Mouse (Mus musculus) MEL (cell line): Measurements from ENCODE around the gene Gm49661. TPM values are rescaled to one million over a fixed set of nuclear protein-coding genes. Genes with fewer than 3 reads are reported as not detected.

Source experiments
- DNase-seq: peaks from one replicate; pipeline ENCODE4 v3.0.0; 2011; ENCODE audit warnings: low read depth, low spot score
- H3K27ac ChIP-seq: 2 replicates; pipeline ENCODE4 v1.5.1; 2012; ENCODE audit warnings: low read depth, mild to moderate bottlenecking, control low read depth, low read length, moderate library complexity; ENCODE audit not compliant: control insufficient read depth
- H3K27me3 ChIP-seq, 2 experiments: fragments of 150-350 bp in 1 of 2; sonication (generic) in 1 of 2; 2 replicates each; pipeline ENCODE4 v1.6.1; 2012; ENCODE audit warnings: low read length in 2 of 2, mild to moderate bottlenecking in 2 of 2, improper control_type of control experiment in 1 of 2, moderate library complexity in 1 of 2; ENCODE audit not compliant: insufficient read depth in 2 of 2, control insufficient read depth in 1 of 2
- H3K36me3 ChIP-seq, 2 experiments: 2 replicates each; pipeline ENCODE4 v1.6.1; 2012 to 2014; ENCODE audit warnings: low read length in 2 of 2, improper control_type of control experiment in 1 of 2, inconsistent platforms in 1 of 2, mild to moderate bottlenecking in 1 of 2; ENCODE audit not compliant: insufficient read depth in 2 of 2, control insufficient read depth in 1 of 2
- H3K4me1 ChIP-seq, 2 experiments: fragments of 150-350 bp in 1 of 2; sonication (generic) in 1 of 2; 2 replicates each; pipeline ENCODE4 v1.6.1; 2012; ENCODE audit warnings: low read length in 2 of 2, improper control_type of control experiment in 1 of 2, mild to moderate bottlenecking in 1 of 2; ENCODE audit not compliant: insufficient read depth in 2 of 2, control insufficient read depth in 1 of 2
- H3K4me3 ChIP-seq, 2 experiments: fragments of 150-350 bp in 1 of 2; sonication (generic) in 1 of 2; 2 replicates each; pipeline ENCODE4 v1.5.1; 2012; ENCODE audit warnings: low read depth in 2 of 2, low read length in 2 of 2, mild to moderate bottlenecking in 2 of 2, moderate library complexity in 2 of 2, control low read depth in 1 of 2, improper control_type of control experiment in 1 of 2; ENCODE audit not compliant: control insufficient read depth in 1 of 2, insufficient read depth in 1 of 2
- H3K79me2 ChIP-seq: 2 replicates; pipeline ENCODE4 v1.6.1; 2012; ENCODE audit warnings: mild to moderate bottlenecking, low read length, moderate library complexity; ENCODE audit not compliant: control insufficient read depth, poor library complexity, insufficient read depth
- H3K9ac ChIP-seq: 2 replicates; pipeline ENCODE4 v1.6.1; 2012; ENCODE audit warnings: low read depth, mild to moderate bottlenecking, control low read depth, low read length, moderate library complexity; ENCODE audit not compliant: control insufficient read depth, poor library complexity, severe bottlenecking
- H3K9me3 ChIP-seq: fragments of 150-350 bp; sonication (generic); replicated peaks from 2 replicates; pipeline ENCODE4 v1.6.1; 2012; ENCODE audit warnings: mild to moderate bottlenecking, low read length, improper control_type of control experiment, moderate library complexity; ENCODE audit not compliant: insufficient read depth
- BHLHE40 ChIP-seq: IDR thresholded peaks from 2 replicates; pipeline ENCODE4 v1.6.1; 2012; ENCODE audit warnings: low read depth, mild to moderate bottlenecking, inconsistent platforms, low read length, improper control_type of control experiment, borderline replicate concordance
- CTCF ChIP-seq, 3 experiments: IDR thresholded peaks in 2 of 3; conservative IDR thresholded peaks in 1 of 3; 2 replicates each; pipeline ENCODE4 v1.5.1; 2011 to 2012; ENCODE audit warnings: low read length in 3 of 3, low read depth in 2 of 3, mild to moderate bottlenecking in 2 of 3, improper control_type of control experiment in 1 of 3, inconsistent platforms in 1 of 3, mixed read lengths in 1 of 3, moderate library complexity in 1 of 3; ENCODE audit not compliant: control insufficient read depth in 1 of 3, insufficient read depth in 1 of 3, poor library complexity in 1 of 3, severe bottlenecking in 1 of 3
- E2F4 ChIP-seq: IDR thresholded peaks from 2 replicates; pipeline ENCODE4 v1.6.1; 2011; ENCODE audit warnings: low read depth, low read length, improper control_type of control experiment, borderline replicate concordance
- ELF1 ChIP-seq: IDR thresholded peaks from 2 replicates; pipeline ENCODE4 v1.6.1; 2014; ENCODE audit warnings: low read depth, mild to moderate bottlenecking, inconsistent platforms, low read length, improper control_type of control experiment, moderate library complexity
- EP300 ChIP-seq, 2 experiments: IDR thresholded peaks; 2 replicates each; pipeline ENCODE4 v1.6.1; 2011; ENCODE audit warnings: improper control_type of control experiment in 2 of 2, low read length in 2 of 2, low read depth in 1 of 2, mild to moderate bottlenecking in 1 of 2
- ETS1 ChIP-seq: IDR thresholded peaks from 2 replicates; pipeline ENCODE4 v1.6.1; 2012; ENCODE audit warnings: low read depth, mild to moderate bottlenecking, inconsistent platforms, low read length, improper control_type of control experiment, moderate library complexity
- GATA1 ChIP-seq: IDR thresholded peaks from 2 replicates; pipeline ENCODE4 v1.6.1; 2011; ENCODE audit warnings: low read depth, low read length, improper control_type of control experiment
- HCFC1 ChIP-seq: IDR thresholded peaks from 2 replicates; pipeline ENCODE4 v1.6.1; 2012; ENCODE audit warnings: low read depth, mild to moderate bottlenecking, inconsistent platforms, low read length, improper control_type of control experiment, moderate library complexity
- KAT2A ChIP-seq: conservative IDR thresholded peaks from 2 replicates; pipeline ENCODE4 v1.6.1; 2012; ENCODE audit warnings: low read depth, low read length, improper control_type of control experiment, inconsistent platforms
- MAX ChIP-seq: IDR thresholded peaks from 2 replicates; pipeline ENCODE4 v1.6.1; 2011; ENCODE audit warnings: low read length, improper control_type of control experiment
- MAZ ChIP-seq: IDR thresholded peaks from 2 replicates; pipeline ENCODE4 v1.6.1; 2012; ENCODE audit warnings: low read depth, mild to moderate bottlenecking, inconsistent platforms, low read length, improper control_type of control experiment
- MEF2A ChIP-seq: IDR thresholded peaks from 2 replicates; pipeline ENCODE4 v1.6.1; 2014; ENCODE audit warnings: low read depth, mild to moderate bottlenecking, inconsistent platforms, low read length, improper control_type of control experiment; ENCODE audit not compliant: poor library complexity, insufficient replicate concordance, severe bottlenecking; ENCODE audit errors: extremely low read depth
- MYB ChIP-seq: IDR thresholded peaks from 2 replicates; pipeline ENCODE4 v1.6.1; 2011; ENCODE audit warnings: mild to moderate bottlenecking, low read depth, low read length, improper control_type of control experiment
- MYC ChIP-seq: IDR thresholded peaks from 2 replicates; pipeline ENCODE4 v1.6.1; 2011; ENCODE audit warnings: low read depth, mild to moderate bottlenecking, low read length, improper control_type of control experiment, moderate library complexity
- NELFE ChIP-seq: IDR thresholded peaks from 2 replicates; pipeline ENCODE4 v1.6.1; 2011; ENCODE audit warnings: low read depth, low read length, improper control_type of control experiment
- NRF1 ChIP-seq: IDR thresholded peaks from 2 replicates; pipeline ENCODE4 v1.6.1; 2014; ENCODE audit warnings: low read depth, mild to moderate bottlenecking, inconsistent platforms, low read length, improper control_type of control experiment, moderate library complexity; ENCODE audit not compliant: poor library complexity, insufficient read depth, severe bottlenecking
- POLR2AphosphoS2 ChIP-seq: IDR thresholded peaks from 2 replicates; pipeline ENCODE4 v1.6.1; 2011; ENCODE audit warnings: low read length, improper control_type of control experiment
- RAD21 ChIP-seq: IDR thresholded peaks from 2 replicates; pipeline ENCODE4 v1.6.1; 2011; ENCODE audit warnings: mild to moderate bottlenecking, low read depth, low read length, improper control_type of control experiment
- RCOR1 ChIP-seq: IDR thresholded peaks from 2 replicates; pipeline ENCODE4 v1.6.1; 2012; ENCODE audit warnings: low read depth, mild to moderate bottlenecking, inconsistent platforms, low read length, improper control_type of control experiment
- SIN3A ChIP-seq: IDR thresholded peaks from 2 replicates; pipeline ENCODE4 v1.6.1; 2012; ENCODE audit warnings: low read length, improper control_type of control experiment, inconsistent platforms
- SMC3 ChIP-seq: IDR thresholded peaks from 2 replicates; pipeline ENCODE4 v1.6.1; 2011; ENCODE audit warnings: low read depth, low read length, improper control_type of control experiment
- TAL1 ChIP-seq: IDR thresholded peaks from 2 replicates; pipeline ENCODE4 v1.6.1; 2012; ENCODE audit warnings: mild to moderate bottlenecking, inconsistent platforms, low read length, moderate library complexity, mixed read lengths
- TBP ChIP-seq: IDR thresholded peaks from 2 replicates; pipeline ENCODE4 v1.8.0; 2011; ENCODE audit warnings: low read depth, low read length, improper control_type of control experiment
- TCF12 ChIP-seq: IDR thresholded peaks from 2 replicates; pipeline ENCODE4 v1.6.1; 2014; ENCODE audit warnings: low read depth, mild to moderate bottlenecking, inconsistent platforms, low read length, improper control_type of control experiment, moderate library complexity
- UBTF ChIP-seq: IDR thresholded peaks from 2 replicates; pipeline ENCODE4 v1.6.1; 2012; ENCODE audit warnings: low read depth, mild to moderate bottlenecking, inconsistent platforms, low read length, improper control_type of control experiment, moderate library complexity, borderline replicate concordance; ENCODE audit not compliant: insufficient read depth
- USF1 ChIP-seq: IDR thresholded peaks from 2 replicates; pipeline ENCODE4 v1.6.1; 2014; ENCODE audit warnings: low read depth, mild to moderate bottlenecking, inconsistent platforms, low read length, improper control_type of control experiment, moderate library complexity
- ZC3H11A ChIP-seq: IDR thresholded peaks from 2 replicates; pipeline ENCODE4 v1.6.1; 2012; ENCODE audit warnings: low read depth, mild to moderate bottlenecking, inconsistent platforms, low read length, improper control_type of control experiment
- ZMIZ1 ChIP-seq: IDR thresholded peaks from 2 replicates; pipeline ENCODE4 v1.6.1; 2012; ENCODE audit warnings: low read depth, mild to moderate bottlenecking, inconsistent platforms, low read length, improper control_type of control experiment, moderate library complexity
- ZNF384 ChIP-seq: IDR thresholded peaks from 2 replicates; pipeline ENCODE4 v1.6.1; 2012; ENCODE audit warnings: low read depth, mild to moderate bottlenecking, inconsistent platforms, low read length, improper control_type of control experiment
- polyA plus RNA-seq, 2 experiments: library from polyadenylated mRNA; stranded (reverse) in 1 of 2; unstranded in 1 of 2; fragments of >175 nt in 1 of 2; fragments of >200 nt in 1 of 2; gene quantifications; 2 replicates each; pipeline versions ENCODE4 v1.2.1 to v1.2.4; 2012; ENCODE audit warnings: low replicate concordance in 2 of 2, low read depth in 1 of 2; ENCODE audit not compliant: insufficient read length in 2 of 2, insufficient read depth in 1 of 2, missing spikeins in 1 of 2
- total RNA-seq: library from RNA; depleted of rRNA; stranded (reverse); fragments of 300-350 nt; gene quantifications from 2 replicates; pipeline ENCODE4 v1.2.3, GENCODE M21; 2012

Gene Gm49661
- total and polyA plus RNA-seq, 3 experiments = 4.7 TPM; not detected in 2

- TF ChIP-seq NRF1 (peak; percentile 65), UBTF (no peak), BHLHE40 (0 out of 2 replicates have a peak, but pooled peaks have one; percentile 22), MYB (no peak), EP300 (IDR thresholded peaks at IDR 0.05; ENCODE audit: low read depth in 1 of 2, low read length in 2 of 2) (no peak; a peak in 1 of 4 replicates), MYC (no peak), KAT2A (peak; percentile 39; the same call in 1 of the 2 replicates)
Observed at GRCm38 (mm10) chr8:84976031-84976762, 7.0 kb upstream of the Gm49661 start (continued).

- TF ChIP-seq ZNF384 = peak; percentile 74
- no peak for TF ChIP-seq TBP
- peak; percentile 15; the same call in 1 of the 2 replicates for TF ChIP-seq HCFC1
- TF ChIP-seq TAL1 = no peak
- no peak for TF ChIP-seq NELFE
- no peak for TF ChIP-seq USF1
- no peak for TF ChIP-seq ZMIZ1
- no peak for TF ChIP-seq NRF1
- TF ChIP-seq UBTF = no peak
- TF ChIP-seq MAZ = peak; percentile 91
- peak; percentile 72; the same call in 1 of the 2 replicates for TF ChIP-seq ETS1
- no peak for TF ChIP-seq GATA1
- TF ChIP-seq POLR2AphosphoS2 = no peak
- TF ChIP-seq MYB = no peak
- TF ChIP-seq ELF1 = no peak
- no peak for TF ChIP-seq E2F4
- no peak for TF ChIP-seq MEF2A
- TF ChIP-seq SMC3 = peak; percentile 89
- peak; percentile 80 to 91 (median 89) for TF ChIP-seq CTCF (IDR thresholded peaks at IDR 0.05 in 2 of 3, conservative IDR thresholded peaks at IDR 0.05 in 1 of 3; ENCODE audit: control insufficient read depth in 1 of 3, insufficient read depth in 1 of 3, low read depth in 2 of 3, low read length in 3 of 3, poor library complexity in 1 of 3, severe bottlenecking in 1 of 3)
- peak; percentile 81 for TF ChIP-seq RAD21
- TF ChIP-seq EP300 (IDR thresholded peaks at IDR 0.05; ENCODE audit: low read depth in 1 of 2, low read length in 2 of 2) = no peak
- TF ChIP-seq ZC3H11A = peak; percentile 91
- no peak for TF ChIP-seq MAX
- peak; percentile 68; the same call in 1 of the 2 replicates for TF ChIP-seq SIN3A
- peak; percentile 22; the same call in 1 of the 2 replicates for TF ChIP-seq BHLHE40
- TF ChIP-seq TCF12 = no peak
- no peak for TF ChIP-seq RCOR1
- no peak for TF ChIP-seq MYC
- peak overlapping the region; percentile 62 to 86 for H3K4me3 ChIP-seq
- no peaks in the 10 kb centered on the region for H3K27me3 ChIP-seq
- H3K27ac ChIP-seq = peak overlapping the region; percentile 86
- peaks cover 4 to 19% of the 10 kb centered on the region in 2 experiments; a peak in 3 of 4 replicates for H3K36me3 ChIP-seq
- H3K4me1 ChIP-seq = peaks cover 4 to 35% of the 10 kb centered on the region in 2 experiments; a peak in 3 of 4 replicates
- H3K9ac ChIP-seq = peak overlapping the region; percentile 79
- H3K79me2 ChIP-seq = peaks cover 29% of the 10 kb centered on the region
- no peaks in the 10 kb centered on the region for H3K9me3 ChIP-seq
- DNase-seq = peak; percentile 89
Observed at GRCm38 (mm10) chr8:84975434-84975833, 6.2 kb upstream of the Gm49661 start.
